Mouse (Mus musculus) heart, postnatal 0 days (tissue): ENCODE results near the gene Polr3h.

ENCODE experiments used
- CTCF ChIP-seq: IDR thresholded peaks from 2 replicates; pipeline ENCODE4 v1.5.1; 2016; ENCODE audit warnings: antibody characterized with exemption, control low read depth, low read depth
- EP300 ChIP-seq: IDR thresholded peaks from 2 replicates; pipeline ENCODE4 v1.6.1; 2016; ENCODE audit warnings: antibody characterized with exemption, low read depth

- TF ChIP-seq CTCF = no peak
- no peak for TF ChIP-seq EP300
Observed at GRCm38 (mm10) chr15:81949476-81950131, 23.6 kb upstream of the Polr3h start.
